Mouse (Mus musculus) embryonic facial prominence, embryonic 14.5 days (tissue): ENCODE measurements around the gene Uqcc1. TPM values are rescaled to one million over a fixed set of nuclear protein-coding genes. Genes with fewer than 3 reads are reported as not detected.
"Not testable (repeated sequence)": the region's sequence is repeated elsewhere in the genome, so short reads cannot be mapped to it uniquely, and the experiment has no call there.

Source experiments
- ATAC-seq: fragments of 200-750 bp; cut with Nextera tagmentation; 2 replicates; pipeline ENCODE4 v1.8.0; 2017; ENCODE audit warnings: low read depth, moderate number of reproducible peaks, moderate TSS enrichment
- DNase-seq: peaks from one replicate; pipeline ENCODE4 v3.0.0-alpha.2; 2015; ENCODE audit warnings: low spot score
- H3K27ac ChIP-seq: fragments of 300-500 bp; sonication (generic); replicated peaks from 2 replicates; pipeline ENCODE4 v1.5.1; 2014; ENCODE audit warnings: low read depth, mild to moderate bottlenecking, low read length, moderate library complexity
- H3K27me3 ChIP-seq: fragments of 300-500 bp; sonication (generic); replicated peaks from 2 replicates; pipeline ENCODE4 v1.6.1; 2014; ENCODE audit warnings: low read length; ENCODE audit not compliant: control insufficient read depth, insufficient read depth
- H3K36me3 ChIP-seq: fragments of 300-500 bp; sonication (generic); 2 replicates; pipeline ENCODE4 v1.6.1; 2014; ENCODE audit warnings: low read length, mixed read lengths; ENCODE audit not compliant: control insufficient read depth, insufficient read depth
- H3K4me1 ChIP-seq: fragments of 300-500 bp; sonication (generic); 2 replicates; pipeline ENCODE4 v1.6.1; 2014; ENCODE audit warnings: antibody characterized with exemption, low read length; ENCODE audit not compliant: control insufficient read depth, insufficient read depth
- H3K4me2 ChIP-seq: fragments of 300-500 bp; sonication (generic); 2 replicates; pipeline ENCODE4 v1.6.1; 2014; ENCODE audit warnings: low read depth, mild to moderate bottlenecking, low read length, moderate library complexity, mixed read lengths
- H3K4me3 ChIP-seq: fragments of 300-500 bp; sonication (generic); 2 replicates; pipeline ENCODE4 v1.5.1; 2014; ENCODE audit warnings: low read depth, mild to moderate bottlenecking, low read length
- H3K9ac ChIP-seq: fragments of 300-500 bp; sonication (generic); 2 replicates; pipeline ENCODE4 v1.6.1; 2014; ENCODE audit warnings: low read depth, mild to moderate bottlenecking, low read length, moderate library complexity, mixed read lengths
- H3K9me3 ChIP-seq: fragments of 300-500 bp; sonication (generic); 2 replicates; pipeline ENCODE4 v1.6.1; 2016; ENCODE audit warnings: low read length; ENCODE audit not compliant: control insufficient read depth
- whole genome bisulfite sequencing: fragments of 180-500 bp; shearing (Covaris S2); extraction: QIAGEN DNeasy Blood & Tissue Kit; methylation state at CpG from one replicate; pipeline ENCODE4 v1.1.7; 2014; 5-methylcytosine and 5-hydroxymethylcytosine counted together
- polyA plus RNA-seq: library from polyadenylated mRNA; unstranded; fragments of >200 nt; fragmentation: Nextera tagmentation; extraction: Ambion mirVana; gene quantifications from 2 replicates; pipeline ENCODE4 v1.2.1, GENCODE M21; 2014

Uqcc1 gene
- polyA plus RNA-seq, 1 experiment from 2014 or later: 65.9 TPM

- no peaks in the 10 kb centered on the region for H3K4me1 ChIP-seq
- peak within 1 kb of the TSS; percentile 34; the same call in 1 of the 2 replicates for H3K9ac ChIP-seq
- DNase-seq (peak; percentile 22), ATAC-seq (peak; percentile 71; the same call in 1 of the 2 replicates)
- H3K36me3 ChIP-seq: no peaks in the 10 kb centered on the region
- no peak within 1 kb of the TSS for H3K27ac ChIP-seq
- WGBS: 55% methylated on average over 8 of the region's 9 CpGs
- no peak within 1 kb of the TSS; the same call in 1 of the 2 replicates for H3K4me3 ChIP-seq
- H3K4me2 ChIP-seq: no peak within 1 kb of the TSS; the same call in 1 of the 2 replicates
- H3K9me3 ChIP-seq: no peaks in the 10 kb centered on the region
- no peaks in the 10 kb centered on the region for H3K27me3 ChIP-seq
Measured at GRCm38 (mm10) chr2:155834732-155835131, 95.4 kb downstream of the Uqcc1 start, which contains the start of gene Fam83c. TSS of gene Fam83c (minus strand) at chr2:155834854.

GRCm38 (mm10) chr2:155832087-155832486 is 98.0 kb downstream of the Uqcc1 start:
- H3K4me2 ChIP-seq, H3K4me3 ChIP-seq, DNase-seq, H3K27me3 ChIP-seq, H3K27ac ChIP-seq, H3K9ac ChIP-seq, H3K36me3 ChIP-seq, H3K4me1 ChIP-seq, ATAC-seq, H3K9me3 ChIP-seq: not testable (repeated sequence)
- WGBS: 72% methylated on average over 1 of the region's 1 CpGs

- H3K27me3 ChIP-seq: no peaks in the 10 kb centered on the region
- ATAC-seq: no peak
- H3K36me3 ChIP-seq: no peaks in the 10 kb centered on the region
- peaks cover 9% of the 10 kb centered on the region for H3K4me1 ChIP-seq
- H3K9ac ChIP-seq: no peak overlapping the region
- H3K9me3 ChIP-seq: no peaks in the 10 kb centered on the region
- no peak overlapping the region for H3K4me3 ChIP-seq
- DNase-seq: no peak
- no peak overlapping the region for H3K27ac ChIP-seq
- 57% methylated on average over 9 of the region's 9 CpGs for WGBS
- no peak overlapping the region for H3K4me2 ChIP-seq
Measured at GRCm38 (mm10) chr2:155831302-155831701, 98.8 kb downstream of the Uqcc1 start.

- peaks cover 9% of the 10 kb centered on the region for H3K4me1 ChIP-seq
- DNase-seq (no peak), ATAC-seq (no peak)
- H3K4me3 ChIP-seq: no peak overlapping the region
- H3K9me3 ChIP-seq: no peaks in the 10 kb centered on the region
- no peak overlapping the region for H3K4me2 ChIP-seq
- H3K27ac ChIP-seq: no peak overlapping the region
- WGBS: 97% methylated on average over 8 of the region's 8 CpGs
- H3K36me3 ChIP-seq: no peaks in the 10 kb centered on the region
- H3K27me3 ChIP-seq: no peaks in the 10 kb centered on the region
- H3K9ac ChIP-seq: no peak overlapping the region
Measured at GRCm38 (mm10) chr2:155830841-155831240, 99.3 kb downstream of the Uqcc1 start.

GRCm38 (mm10) chr2:155826630-155827424 is 103.3 kb downstream of the Uqcc1 start, which contains the start of gene Eif6:
TSS of gene Eif6 (minus strand) at chr2:155826925.
- no peaks in the 10 kb centered on the region for H3K9me3 ChIP-seq
- DNase-seq: peak; percentile 97
- H3K4me3 ChIP-seq: peak within 1 kb of the TSS; percentile 74
- ATAC-seq: peak; percentile 97
- H3K36me3 ChIP-seq: peaks cover 21% of the 10 kb centered on the region
- no peaks in the 10 kb centered on the region for H3K27me3 ChIP-seq
- peak within 1 kb of the TSS; percentile 82 for H3K9ac ChIP-seq
- 3% methylated on average over 27 of the region's 27 CpGs for WGBS
- H3K4me1 ChIP-seq: peaks cover 16% of the 10 kb centered on the region
- H3K27ac ChIP-seq: peak within 1 kb of the TSS; percentile 72
- peak within 1 kb of the TSS; percentile 72 for H3K4me2 ChIP-seq

GRCm38 (mm10) chr2:155825904-155826629 is 104.0 kb downstream of the Uqcc1 start:
- no peaks in the 10 kb centered on the region for H3K9me3 ChIP-seq
- no peak for DNase-seq
- peak overlapping the region; percentile 82 for H3K9ac ChIP-seq
- peak overlapping the region; percentile 74 for H3K4me3 ChIP-seq
- peaks cover 16% of the 10 kb centered on the region for H3K4me1 ChIP-seq
- no peaks in the 10 kb centered on the region for H3K27me3 ChIP-seq
- H3K27ac ChIP-seq: peak overlapping the region; percentile 72
- H3K36me3 ChIP-seq: peaks cover 27% of the 10 kb centered on the region
- ATAC-seq: no peak
- 3% methylated on average over 40 of the region's 52 CpGs for WGBS
- peak overlapping the region; percentile 72 for H3K4me2 ChIP-seq

- 93% methylated on average over 8 of the region's 8 CpGs for WGBS
- ATAC-seq: no peak
- Histone ChIP-seq H3K9ac (no peak overlapping the region), H3K4me3 (no peak overlapping the region), H3K27ac (no peak overlapping the region), H3K27me3 (no peaks in the 10 kb centered on the region), H3K4me2 (no peak overlapping the region), H3K4me1 (peaks cover 16% of the 10 kb centered on the region), H3K36me3 (peaks cover 43% of the 10 kb centered on the region), H3K9me3 (no peaks in the 10 kb centered on the region)
- no peak for DNase-seq
Measured at GRCm38 (mm10) chr2:155823722-155824121, 106.4 kb downstream of the Uqcc1 start.

- no peak overlapping the region for H3K27ac ChIP-seq
Measured at GRCm38 (mm10) chr2:155820779-155821178, 109.3 kb downstream of the Uqcc1 start.

More at GRCm38 (mm10) chr2:155820779-155821178, 109.3 kb downstream of the Uqcc1 start:
- Histone ChIP-seq H3K4me3 (no peak overlapping the region), H3K9ac (no peak overlapping the region), H3K36me3 (peaks cover 43% of the 10 kb centered on the region), H3K27me3 (no peaks in the 10 kb centered on the region), H3K4me2 (no peak overlapping the region), H3K9me3 (no peaks in the 10 kb centered on the region), H3K4me1 (peaks cover 13% of the 10 kb centered on the region; the same call in 1 of the 2 replicates)
- WGBS: 93% methylated on average over 5 of the region's 5 CpGs
- ATAC-seq: no peak
- no peak for DNase-seq
